Mouse (Mus musculus) stomach, embryonic 14.5 days (tissue): ENCODE measurements around the gene Ephb1. TPM values are rescaled to one million over a fixed set of nuclear protein-coding genes. Genes with fewer than 3 reads are reported as not detected.

Experiments
- ATAC-seq: fragments of 200-750 bp; cut with Nextera tagmentation; 2 replicates; pipeline ENCODE4 v1.8.0; 2017; ENCODE audit warnings: low read depth, moderate TSS enrichment; ENCODE audit not compliant: insufficient number of reproducible peaks, insufficient read depth, low FRiP score
- H3K27ac ChIP-seq: fragments of 300-500 bp; sonication (generic); 2 replicates; pipeline ENCODE4 v1.5.1; 2014; ENCODE audit warnings: mild to moderate bottlenecking, low read length, moderate library complexity, mixed read lengths
- H3K27me3 ChIP-seq: fragments of 300-500 bp; sonication (generic); 2 replicates; pipeline ENCODE4 v1.6.1; 2014; ENCODE audit warnings: low read length, control low read depth, mixed read lengths; ENCODE audit not compliant: control insufficient read depth, insufficient read depth
- H3K36me3 ChIP-seq: fragments of 300-500 bp; sonication (generic); 2 replicates; pipeline ENCODE4 v1.6.1; 2014; ENCODE audit warnings: mild to moderate bottlenecking, control low read depth, low read length, moderate library complexity, mixed read lengths; ENCODE audit not compliant: control insufficient read depth, insufficient read depth
- H3K4me1 ChIP-seq: fragments of 300-500 bp; sonication (generic); 2 replicates; pipeline ENCODE4 v1.6.1; 2014; ENCODE audit warnings: low read length, control low read depth, mixed read lengths; ENCODE audit not compliant: control insufficient read depth, insufficient read depth
- H3K4me2 ChIP-seq: fragments of 300-500 bp; sonication (generic); replicated peaks from 2 replicates; pipeline ENCODE4 v1.6.1; 2014; ENCODE audit warnings: low read depth, low read length, control low read depth
- H3K4me3 ChIP-seq: fragments of 300-500 bp; sonication (generic); 2 replicates; pipeline ENCODE4 v1.5.1; 2014; ENCODE audit warnings: low read depth, low read length, control low read depth
- H3K9ac ChIP-seq: fragments of 300-500 bp; sonication (generic); replicated peaks from 2 replicates; pipeline ENCODE4 v1.6.1; 2014; ENCODE audit warnings: low read depth, mild to moderate bottlenecking, control low read depth, low read length, moderate library complexity, mixed read lengths
- H3K9me3 ChIP-seq: fragments of 300-500 bp; sonication (generic); 2 replicates; pipeline ENCODE4 v1.6.1; 2016; ENCODE audit warnings: low read depth, low read length, control low read depth; ENCODE audit not compliant: control insufficient read depth
- WGBS: fragments of 180-500 bp; shearing (Covaris S2); extraction: QIAGEN DNeasy Blood & Tissue Kit; methylation state at CpG from one replicate; pipeline ENCODE4 v1.1.7; 2014; 5-methylcytosine and 5-hydroxymethylcytosine counted together
- polyA plus RNA-seq: library from polyadenylated mRNA; unstranded; fragments of >200 nt; fragmentation: Nextera tagmentation; extraction: Ambion mirVana; gene quantifications from 2 replicates; pipeline ENCODE4 v1.2.1, GENCODE M21; 2014

Ephb1 gene
- polyA plus RNA-seq, 1 experiment from 2014 or later: 7.8 TPM

GRCm38 (mm10) chr9:102130506-102130905 is 224.0 kb downstream of the Ephb1 start:
- Histone ChIP-seq H3K9ac (no peak overlapping the region), H3K4me1 (no peaks in the 10 kb centered on the region), H3K27me3 (no peaks in the 10 kb centered on the region), H3K36me3 (no peaks in the 10 kb centered on the region), H3K4me2 (no peak overlapping the region), H3K4me3 (no peak overlapping the region), H3K27ac (no peak overlapping the region), H3K9me3 (no peaks in the 10 kb centered on the region)
- no peak for ATAC-seq

- Histone ChIP-seq H3K36me3 (no peaks in the 10 kb centered on the region), H3K27ac (no peak overlapping the region), H3K9me3 (no peaks in the 10 kb centered on the region), H3K4me2 (no peak overlapping the region), H3K9ac (no peak overlapping the region), H3K4me1 (peaks cover 8% of the 10 kb centered on the region), H3K27me3 (no peaks in the 10 kb centered on the region), H3K4me3 (no peak overlapping the region)
- no peak for ATAC-seq
- 40% methylated on average over 3 of the region's 3 CpGs for WGBS
Observed at GRCm38 (mm10) chr9:102126510-102126909, 228.0 kb downstream of the Ephb1 start.

GRCm38 (mm10) chr9:102122880-102123453 is 231.5 kb downstream of the Ephb1 start:
- H3K4me3 ChIP-seq: no peak overlapping the region
- H3K4me2 ChIP-seq: no peak overlapping the region
- H3K9me3 ChIP-seq: 0 out of 2 replicates have a peak, but pooled peaks cover 3% of the 10 kb centered on the region
- no peaks in the 10 kb centered on the region for H3K36me3 ChIP-seq
- no peak for ATAC-seq
- 27% methylated on average over 4 of the region's 4 CpGs for WGBS
- H3K27me3 ChIP-seq: no peaks in the 10 kb centered on the region
- peaks cover 8% of the 10 kb centered on the region for H3K4me1 ChIP-seq
- H3K27ac ChIP-seq: no peak overlapping the region
- no peak overlapping the region for H3K9ac ChIP-seq

GRCm38 (mm10) chr9:102119422-102119821 is 235.1 kb downstream of the Ephb1 start:
- ATAC-seq: no peak
- Histone ChIP-seq H3K9me3 (0 out of 2 replicates have a peak, but pooled peaks cover 3% of the 10 kb centered on the region), H3K4me1 (peaks cover 8% of the 10 kb centered on the region), H3K27ac (no peak overlapping the region), H3K4me3 (no peak overlapping the region), H3K9ac (no peak overlapping the region), H3K4me2 (no peak overlapping the region), H3K27me3 (no peaks in the 10 kb centered on the region), H3K36me3 (no peaks in the 10 kb centered on the region)
- WGBS: 89% methylated on average over 3 of the region's 3 CpGs

- no peak overlapping the region for H3K27ac ChIP-seq
- 91% methylated on average over 10 of the region's 10 CpGs for WGBS
- H3K4me2 ChIP-seq: no peak overlapping the region
- H3K4me1 ChIP-seq: no peaks in the 10 kb centered on the region
- H3K36me3 ChIP-seq: no peaks in the 10 kb centered on the region
- ATAC-seq: no peak
- no peaks in the 10 kb centered on the region for H3K9me3 ChIP-seq
- no peak overlapping the region for H3K4me3 ChIP-seq
- H3K27me3 ChIP-seq: no peaks in the 10 kb centered on the region
- H3K9ac ChIP-seq: no peak overlapping the region
Observed at GRCm38 (mm10) chr9:102115326-102115725, 239.2 kb downstream of the Ephb1 start.

GRCm38 (mm10) chr9:102111471-102111870 is 243.0 kb downstream of the Ephb1 start:
- 42% methylated on average over 3 of the region's 3 CpGs for WGBS
- H3K9me3 ChIP-seq: no peaks in the 10 kb centered on the region
- no peak for ATAC-seq
- H3K36me3 ChIP-seq: no peaks in the 10 kb centered on the region
- no peaks in the 10 kb centered on the region for H3K4me1 ChIP-seq
- H3K4me3 ChIP-seq: no peak overlapping the region
- H3K9ac ChIP-seq: no peak overlapping the region
- H3K4me2 ChIP-seq: no peak overlapping the region
- no peaks in the 10 kb centered on the region for H3K27me3 ChIP-seq
- no peak overlapping the region for H3K27ac ChIP-seq

GRCm38 (mm10) chr9:102107978-102108377 is 246.5 kb downstream of the Ephb1 start:
- WGBS: 60% methylated on average over 3 of the region's 3 CpGs
- H3K36me3 ChIP-seq: no peaks in the 10 kb centered on the region
- no peak for ATAC-seq
- H3K4me2 ChIP-seq: no peak overlapping the region
- H3K27me3 ChIP-seq: no peaks in the 10 kb centered on the region
- H3K4me3 ChIP-seq: no peak overlapping the region
- no peaks in the 10 kb centered on the region for H3K4me1 ChIP-seq
- no peak overlapping the region for H3K9ac ChIP-seq
- no peaks in the 10 kb centered on the region for H3K9me3 ChIP-seq
- H3K27ac ChIP-seq: no peak overlapping the region

- Histone ChIP-seq H3K4me1 (no peaks in the 10 kb centered on the region), H3K9me3 (no peaks in the 10 kb centered on the region), H3K27me3 (no peaks in the 10 kb centered on the region), H3K27ac (no peak overlapping the region), H3K9ac (no peak overlapping the region), H3K4me3 (no peak overlapping the region), H3K4me2 (no peak overlapping the region), H3K36me3 (no peaks in the 10 kb centered on the region)
- 52% methylated on average over 2 of the region's 2 CpGs for WGBS
- no peak for ATAC-seq
Observed at GRCm38 (mm10) chr9:102107213-102107612, 247.3 kb downstream of the Ephb1 start.

GRCm38 (mm10) chr9:102096825-102097224 is 257.7 kb downstream of the Ephb1 start:
- no peaks in the 10 kb centered on the region for H3K4me1 ChIP-seq
- H3K9ac ChIP-seq: no peak overlapping the region
- H3K27ac ChIP-seq: no peak overlapping the region
- no peak for ATAC-seq
- no peaks in the 10 kb centered on the region for H3K9me3 ChIP-seq
- H3K27me3 ChIP-seq: no peaks in the 10 kb centered on the region
- no peak overlapping the region for H3K4me3 ChIP-seq
- no peak overlapping the region for H3K4me2 ChIP-seq
- 46% methylated on average over 7 of the region's 7 CpGs for WGBS
- no peaks in the 10 kb centered on the region for H3K36me3 ChIP-seq
